Mouse (Mus musculus) bone marrow, adult 2 months (tissue): ENCODE results near the gene Mccc2. TPM values are rescaled to one million over a fixed set of nuclear protein-coding genes. Genes with fewer than 3 reads are reported as not detected.

Experiments
- H3K27ac ChIP-seq: fragments of 200-500 bp; 2 replicates; pipeline ENCODE4 v1.5.1; 2012; ENCODE audit warnings: low read depth, mild to moderate bottlenecking, control low read depth, inconsistent platforms, low read length; ENCODE audit not compliant: control insufficient read depth, poor library complexity, insufficient read depth
- H3K4me1 ChIP-seq: fragments of 200-500 bp; 2 replicates; pipeline ENCODE4 v1.6.1; 2011; ENCODE audit warnings: low read length; ENCODE audit not compliant: control insufficient read depth, insufficient read depth
- H3K4me3 ChIP-seq: fragments of 200-500 bp; replicated peaks from 2 replicates; pipeline ENCODE3; 2011; ENCODE audit warnings: mild to moderate bottlenecking, low read depth, low read length, control low read depth; ENCODE audit not compliant: control insufficient read depth
- CTCF ChIP-seq: fragments of 200-500 bp; IDR thresholded peaks from 2 replicates; pipeline ENCODE4 v1.5.1; 2011; ENCODE audit warnings: low read length, control low read depth; ENCODE audit not compliant: control insufficient read depth, insufficient read depth
- POLR2A ChIP-seq: fragments of 200-500 bp; IDR thresholded peaks from 2 replicates; pipeline ENCODE4 v1.6.1; 2011; ENCODE audit warnings: low read depth, mild to moderate bottlenecking, control low read depth, low read length, borderline replicate concordance; ENCODE audit not compliant: control insufficient read depth
- WGBS: fragments of 180-500 bp; shearing (Covaris S2); methylation state at CpG from one replicate; pipeline ENCODE4 v1.1.7; 2018; 5-methylcytosine and 5-hydroxymethylcytosine counted together
- polyA plus RNA-seq: library from polyadenylated mRNA; stranded (reverse); fragments of >200 nt; gene quantifications from 2 replicates; pipeline ENCODE4 v1.2.4, GENCODE M21; 2011; ENCODE audit warnings: low replicate concordance; ENCODE audit not compliant: missing spikeins, insufficient read depth, insufficient read length

Mccc2 gene
- polyA plus RNA-seq, 1 experiment, result 3.0 TPM

DNA sequence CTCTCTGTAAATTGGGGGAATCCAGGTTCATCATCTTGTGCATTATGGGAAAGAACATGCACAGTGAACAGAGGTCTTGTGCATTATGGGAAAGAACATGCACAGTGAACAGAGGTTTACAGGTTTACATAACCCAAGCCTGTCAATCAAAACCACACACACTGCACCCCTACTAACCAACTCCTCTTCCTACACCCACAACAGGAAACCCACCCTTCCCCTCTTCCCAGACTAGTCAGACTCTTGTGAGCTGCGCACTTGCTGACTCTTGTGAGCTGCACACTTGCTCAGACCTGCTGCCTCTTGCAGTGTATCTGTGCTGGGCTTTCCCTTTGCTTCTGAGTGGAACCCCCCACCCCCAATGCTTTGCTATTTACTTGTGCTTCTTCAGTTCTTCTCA is 83.0 kb downstream of the Mccc2 start:
- Histone ChIP-seq H3K4me1 (no peaks in the 10 kb centered on the region; the same call in 1 of the 2 replicates), H3K4me3 (no peak overlapping the region), H3K27ac (no peak overlapping the region)
- TF ChIP-seq CTCF, result no peak
- no peak for TF ChIP-seq POLR2A
- 3% methylated on average over 1 of the region's 1 CpGs for WGBS

DNA sequence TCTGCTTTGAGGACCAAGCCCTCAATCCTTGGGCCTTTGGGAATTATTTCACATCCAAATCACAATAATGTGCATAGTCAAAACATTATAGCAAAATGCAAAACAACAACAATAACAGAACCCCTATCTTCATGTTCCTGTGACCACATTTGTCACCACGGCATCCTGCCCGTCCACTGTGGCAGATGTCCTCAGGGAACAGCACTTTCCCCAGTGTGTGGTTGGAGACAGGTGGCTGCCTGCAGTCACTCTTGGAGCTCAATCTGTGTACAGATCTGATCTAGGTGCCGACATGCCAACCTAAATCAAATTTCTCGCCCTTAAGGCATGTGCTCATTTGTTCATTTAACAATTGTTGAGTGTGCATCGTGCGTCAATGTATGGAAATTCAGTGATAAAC is 83.9 kb downstream of the Mccc2 start:
- TF ChIP-seq POLR2A (no peak), CTCF (no peak)
- 77% methylated on average over 6 of the region's 6 CpGs for WGBS
- Histone ChIP-seq H3K27ac (no peak overlapping the region), H3K4me1 (no peaks in the 10 kb centered on the region; the same call in 1 of the 2 replicates), H3K4me3 (no peak overlapping the region)

- WGBS, result 83% methylated on average over 5 of the region's 5 CpGs
- Histone ChIP-seq H3K27ac (no peak overlapping the region), H3K4me1 (no peaks in the 10 kb centered on the region), H3K4me3 (no peak overlapping the region)
- no peak for TF ChIP-seq POLR2A
- TF ChIP-seq CTCF, result no peak
Observed at GRCm38 (mm10) chr13:99926249-99926648, 89.2 kb downstream of the Mccc2 start.

- no peak overlapping the region for H3K27ac ChIP-seq
- WGBS, result 70% methylated on average over 5 of the region's 5 CpGs
- H3K4me3 ChIP-seq, result no peak overlapping the region
- TF ChIP-seq CTCF, result no peak
- TF ChIP-seq POLR2A, result no peak
- no peaks in the 10 kb centered on the region for H3K4me1 ChIP-seq
Observed at GRCm38 (mm10) chr13:99915632-99916031, 99.8 kb downstream of the Mccc2 start.

- Histone ChIP-seq H3K4me3 (no peak within 1 kb of the TSS), H3K27ac (no peak within 1 kb of the TSS), H3K4me1 (no peaks in the 10 kb centered on the region)
- 39% methylated on average over 9 of the region's 9 CpGs for WGBS
- TF ChIP-seq POLR2A (no peak), CTCF (no peak)
Observed at GRCm38 (mm10) chr13:99900965-99901364, 114.5 kb downstream of the Mccc2 start, which contains the start of gene Cartpt. Cartpt (minus strand) TSS chr13:99901091.

- WGBS, result 7% methylated on average over 30 of the region's 30 CpGs
- Histone ChIP-seq H3K4me1 (no peaks in the 10 kb centered on the region), H3K4me3 (no peak overlapping the region), H3K27ac (no peak overlapping the region)
- no peak for TF ChIP-seq CTCF
- no peak for TF ChIP-seq POLR2A
Observed at GRCm38 (mm10) chr13:99900557-99900892, 114.9 kb downstream of the Mccc2 start.

DNA sequence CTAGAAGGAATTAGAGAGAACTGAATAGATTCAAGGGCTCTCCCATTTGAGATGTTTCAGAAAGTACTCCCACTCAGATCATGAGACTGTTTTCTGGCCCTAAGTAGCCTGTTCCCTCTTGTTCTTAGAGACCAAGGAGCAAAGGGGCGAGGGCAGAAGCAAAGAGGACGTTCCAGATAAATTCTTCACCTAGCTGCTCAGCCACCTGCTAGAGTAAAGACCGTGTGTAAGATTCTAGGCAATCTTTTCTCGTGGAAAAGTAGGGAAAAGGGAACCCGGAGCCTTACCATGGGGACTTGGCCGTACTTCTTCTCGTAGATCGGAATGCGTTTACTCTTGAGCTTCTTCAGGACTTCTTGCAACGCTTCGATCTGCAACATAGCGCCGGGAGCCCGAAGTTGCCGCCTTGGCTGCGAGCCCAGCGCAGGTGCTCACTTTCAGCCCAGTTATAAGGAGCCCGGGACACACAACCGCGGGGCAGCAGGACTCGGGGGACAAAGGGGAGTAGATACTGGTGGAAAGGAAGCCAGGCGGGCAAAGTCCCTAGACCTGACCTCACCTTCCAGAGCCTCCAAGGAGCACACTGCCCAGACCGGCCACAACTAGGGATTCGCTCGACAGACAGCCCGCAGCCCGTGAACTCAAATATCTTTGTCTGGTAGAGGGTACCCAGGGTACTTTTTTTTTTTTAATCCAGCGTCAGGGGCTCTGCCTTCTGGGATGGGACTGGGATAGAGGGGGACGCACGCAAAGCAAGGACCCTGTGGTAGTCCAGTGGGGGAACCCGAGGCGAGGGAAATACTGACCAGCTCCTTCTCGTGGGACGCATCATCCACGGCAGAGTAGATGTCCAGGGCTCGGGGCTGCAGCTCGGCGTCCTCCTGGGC is 115.5 kb downstream of the Mccc2 start:
- 11% methylated on average over 38 of the region's 38 CpGs for WGBS
- TF ChIP-seq POLR2A (no peak), CTCF (no peak)

GRCm38 (mm10) chr13:99898816-99899215 is 116.6 kb downstream of the Mccc2 start:
- WGBS, result 13% methylated on average over 14 of the region's 14 CpGs
- Histone ChIP-seq H3K4me1 (no peaks in the 10 kb centered on the region), H3K27ac (no peak overlapping the region), H3K4me3 (no peak overlapping the region)
- TF ChIP-seq CTCF (no peak), POLR2A (no peak)

More for the DNA sequence above, 115.5 kb downstream of the Mccc2 start:
- Histone ChIP-seq H3K4me1 (no peaks in the 10 kb centered on the region), H3K4me3 (no peak overlapping the region), H3K27ac (no peak overlapping the region)

Other genes starting within 250 kb of the Mccc2 start
- not detected in 2 replicates for gene Cartpt, start 114.5 kb downstream of the Mccc2 start, polyA plus RNA-seq
- 17.7 and 27.7 TPM in 2 replicates for gene Bdp1, start 88.4 kb upstream of the Mccc2 start, polyA plus RNA-seq
- 11.0 and 11.2 TPM in 2 replicates for gene Serf1, start 92.4 kb upstream of the Mccc2 start, polyA plus RNA-seq
- 49.0 and 92.7 TPM in 2 replicates for gene Smn1, start 109.2 kb upstream of the Mccc2 start, polyA plus RNA-seq
- 1.3 and 7.9 TPM in 2 replicates for gene Naip2, start 186.5 kb upstream of the Mccc2 start, polyA plus RNA-seq
- 6.8 and 16.8 TPM in 2 replicates for gene Naip5, start 230.7 kb upstream of the Mccc2 start, polyA plus RNA-seq